Mouse (Mus musculus) erythroblast, embryonic 14.5 days (primary cell): Measurements from ENCODE around the gene Dnaja3. TPM values are rescaled to one million over a fixed set of nuclear protein-coding genes. Genes with fewer than 3 reads are reported as not detected.
A peak's percentile ranks its signal among the peaks of the same experiment; 100 is the strongest.

Experiments
- H3K27me3 ChIP-seq: 2 replicates; pipeline ENCODE4 v1.6.1; 2012; ENCODE audit warnings: inconsistent platforms; ENCODE audit not compliant: control insufficient read depth
- H3K36me3 ChIP-seq: 2 replicates; pipeline ENCODE4 v1.6.1; 2012; ENCODE audit warnings: mild to moderate bottlenecking, inconsistent platforms; ENCODE audit not compliant: control insufficient read depth
- H3K4me1 ChIP-seq: 2 replicates; pipeline ENCODE4 v1.6.1; 2012; ENCODE audit warnings: inconsistent platforms; ENCODE audit not compliant: control insufficient read depth
- H3K4me3 ChIP-seq: replicated peaks from 2 replicates; pipeline ENCODE3; 2012; ENCODE audit warnings: moderate library complexity, mild to moderate bottlenecking, inconsistent platforms
- H3K9me3 ChIP-seq: 2 replicates; pipeline ENCODE4 v1.6.1; 2012; ENCODE audit warnings: low read length, inconsistent platforms, mixed read lengths; ENCODE audit not compliant: control insufficient read depth
- GATA1 ChIP-seq: IDR thresholded peaks from 2 replicates; pipeline ENCODE4 v1.6.1; 2012; ENCODE audit warnings: low read length, inconsistent platforms, mixed read lengths
- TAL1 ChIP-seq: IDR thresholded peaks from 3 replicates; pipeline ENCODE4 v1.6.1; 2012; ENCODE audit warnings: low read length, inconsistent platforms, mixed read lengths
- polyA plus RNA-seq: library from polyadenylated mRNA; stranded (reverse); fragments of >175 nt; gene quantifications from 2 replicates; pipeline ENCODE4 v1.2.3, GENCODE M21; 2012

Gene Dnaja3
- polyA plus RNA-seq, 1 experiment = 0.66 TPM

DNA sequence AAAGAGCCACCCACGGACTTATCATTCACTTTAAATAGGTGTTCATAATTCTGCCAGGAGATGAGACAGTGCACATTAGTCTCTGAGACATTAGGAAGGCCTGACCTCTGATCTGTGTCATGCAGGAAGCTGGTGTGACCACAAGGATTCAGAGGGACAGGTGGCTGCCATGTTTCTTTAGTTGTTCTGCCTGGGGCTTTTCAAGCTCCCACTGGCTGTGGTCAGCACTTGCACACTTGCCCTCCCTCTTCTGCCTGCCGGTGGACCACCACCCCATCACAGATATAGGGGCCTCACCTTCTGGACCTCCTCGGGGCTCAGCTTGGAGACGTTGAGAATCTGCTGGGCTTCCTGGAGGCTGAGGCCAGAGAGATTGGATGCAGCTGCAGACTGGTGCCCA lies 23.0 kb upstream of the Dnaja3 start:
- Histone ChIP-seq H3K4me3 (no peak overlapping the region), H3K4me1 (peaks cover 8% of the 10 kb centered on the region), H3K27me3 (no peaks in the 10 kb centered on the region), H3K36me3 (peaks cover 75% of the 10 kb centered on the region), H3K9me3 (no peaks in the 10 kb centered on the region)
- TF ChIP-seq GATA1 (no peak), TAL1 (no peak)

DNA sequence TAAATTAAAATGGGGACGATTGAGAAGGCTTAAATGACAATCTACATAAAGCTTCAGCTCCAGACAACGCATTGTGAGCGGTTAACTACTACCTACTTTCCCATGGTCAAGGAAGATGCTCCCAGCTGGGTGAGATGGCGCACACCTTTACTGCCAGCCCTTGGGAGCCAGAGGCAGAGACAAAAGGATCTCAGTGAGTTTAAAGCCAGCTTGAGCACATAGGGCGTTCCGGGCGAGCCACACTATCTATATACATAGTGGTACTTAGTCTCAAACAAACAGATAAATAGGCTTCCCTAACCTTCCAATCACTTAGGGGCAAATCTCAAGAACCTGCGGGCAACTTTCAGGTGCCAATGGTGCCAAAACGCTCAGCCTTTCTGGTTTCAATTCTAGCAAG lies 15.7 kb upstream of the Dnaja3 start:
- H3K4me3 ChIP-seq = peak overlapping the region; percentile 81
- H3K27me3 ChIP-seq = no peaks in the 10 kb centered on the region
- H3K9me3 ChIP-seq = no peaks in the 10 kb centered on the region
- H3K4me1 ChIP-seq = peaks cover 52% of the 10 kb centered on the region
- H3K36me3 ChIP-seq = peaks cover 37% of the 10 kb centered on the region
- no peak for TF ChIP-seq GATA1
- no peak for TF ChIP-seq TAL1

DNA sequence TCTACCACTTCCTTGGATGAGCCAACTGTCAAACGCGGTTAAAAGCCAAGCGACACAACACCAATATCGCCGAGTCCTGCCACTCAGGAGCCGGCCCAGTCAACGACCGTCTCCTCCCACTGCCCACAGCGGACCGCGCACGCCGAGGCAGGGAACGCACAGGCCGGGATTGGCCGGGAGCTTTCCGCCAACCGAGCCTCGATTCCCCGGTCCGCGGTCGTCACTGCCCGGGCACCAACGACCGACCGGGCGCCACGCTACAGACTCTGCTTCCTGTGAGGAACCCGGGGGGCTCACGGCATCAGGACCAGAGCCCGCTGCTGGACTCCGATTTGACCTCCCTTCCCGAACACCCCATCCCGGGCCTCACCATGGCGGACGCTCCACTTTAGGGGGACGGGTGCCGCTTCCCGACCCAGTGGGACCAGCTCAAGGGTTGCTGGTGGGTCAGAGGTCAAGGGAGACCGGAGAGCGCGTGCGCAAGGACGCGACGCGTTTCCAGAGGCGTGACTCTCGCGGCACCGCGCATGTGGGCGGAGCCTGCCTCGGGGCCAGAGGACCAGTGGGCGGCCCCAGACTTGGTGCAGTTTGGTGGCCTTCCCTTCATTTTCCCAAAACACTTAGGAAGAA lies 15.2 kb upstream of the Dnaja3 start, which contains the start of gene Pam16:
Gene Pam16 (minus strand): TSS at position 508 of the 630 bp plus-strand sequence.
- Histone ChIP-seq H3K4me3 (peak within 1 kb of the TSS; percentile 81), H3K27me3 (no peaks in the 10 kb centered on the region), H3K36me3 (peaks cover 36% of the 10 kb centered on the region), H3K9me3 (no peaks in the 10 kb centered on the region), H3K4me1 (peaks cover 52% of the 10 kb centered on the region)
- TF ChIP-seq GATA1 = no peak
- TF ChIP-seq TAL1 = no peak

DNA sequence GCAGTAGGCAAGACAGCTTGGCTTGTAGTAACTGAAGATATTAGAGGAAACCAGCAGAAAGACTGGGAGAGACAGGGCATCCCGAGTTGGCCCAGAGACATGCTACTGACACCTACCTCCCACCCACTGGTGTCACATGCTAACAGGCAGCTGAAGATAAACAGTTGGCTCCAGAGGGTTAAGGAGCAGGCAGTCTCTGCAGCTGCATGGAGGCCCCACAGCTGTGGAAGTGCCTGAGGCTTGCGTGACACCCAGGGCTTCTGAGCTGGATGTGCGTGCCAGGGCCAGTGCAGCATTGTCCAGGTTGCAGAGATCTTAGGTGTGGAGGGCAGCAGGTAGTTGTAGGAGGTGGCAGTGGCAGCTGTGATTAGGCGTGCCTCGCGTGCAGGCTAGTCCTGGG lies 12.7 kb upstream of the Dnaja3 start:
- TF ChIP-seq GATA1 (no peak), TAL1 (no peak)
- Histone ChIP-seq H3K4me3 (no peak overlapping the region), H3K27me3 (no peaks in the 10 kb centered on the region), H3K36me3 (peaks cover 36% of the 10 kb centered on the region), H3K9me3 (no peaks in the 10 kb centered on the region), H3K4me1 (peaks cover 41% of the 10 kb centered on the region)

DNA sequence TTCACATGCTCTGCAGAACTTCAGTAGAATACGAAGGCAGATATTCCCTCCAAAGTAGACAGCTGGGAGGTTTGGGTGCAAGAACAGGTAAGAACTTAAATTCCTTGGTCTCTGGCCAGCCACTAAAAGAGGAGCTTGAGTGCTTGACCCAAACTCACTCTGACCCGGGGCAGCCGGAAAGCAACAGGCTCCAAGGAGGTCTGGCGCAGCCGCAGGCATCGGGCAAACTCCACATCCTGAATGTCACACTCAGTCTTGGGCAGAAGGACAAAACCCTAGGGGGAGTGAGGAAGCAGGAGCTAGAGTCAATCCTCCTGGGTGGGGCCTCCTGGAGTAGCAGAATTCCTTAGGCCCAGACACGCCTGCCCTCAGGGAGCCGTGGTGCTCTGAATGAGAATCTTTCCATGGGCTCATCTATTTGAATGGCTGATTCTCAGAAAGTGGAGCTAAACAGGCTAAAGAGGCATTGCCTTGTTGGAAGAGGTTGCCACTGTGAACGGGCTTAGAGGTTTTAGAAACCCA lies 10.8 kb upstream of the Dnaja3 start:
- peaks cover 43% of the 10 kb centered on the region for H3K36me3 ChIP-seq
- no peak for TF ChIP-seq TAL1
- no peak for TF ChIP-seq GATA1

DNA sequence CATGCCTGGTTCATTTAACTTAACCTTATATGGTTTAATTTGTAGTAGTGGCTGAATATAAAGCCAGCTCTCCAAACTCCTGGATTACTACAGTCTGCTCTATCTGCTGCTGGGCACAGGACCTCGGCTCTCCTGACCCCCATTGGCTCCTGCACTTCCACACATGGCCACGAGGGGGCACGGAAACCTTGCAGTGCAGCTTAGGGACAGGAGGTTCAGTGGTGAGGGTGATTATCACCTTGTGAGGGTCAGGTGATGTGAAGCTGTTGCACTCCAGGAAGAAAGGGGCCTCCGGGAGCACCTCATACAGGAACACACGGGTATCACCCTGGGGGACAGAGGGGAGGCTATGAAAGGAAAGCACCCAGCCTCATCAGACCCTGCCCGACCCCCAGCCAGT lies 9.8 kb upstream of the Dnaja3 start:
- Histone ChIP-seq H3K36me3 (peaks cover 53% of the 10 kb centered on the region), H3K27me3 (no peaks in the 10 kb centered on the region), H3K4me3 (no peak overlapping the region), H3K9me3 (no peaks in the 10 kb centered on the region), H3K4me1 (peaks cover 15% of the 10 kb centered on the region)
- TF ChIP-seq TAL1 (no peak), GATA1 (no peak)

More for the DNA sequence above, 10.8 kb upstream of the Dnaja3 start:
- no peaks in the 10 kb centered on the region for H3K9me3 ChIP-seq
- peaks cover 24% of the 10 kb centered on the region for H3K4me1 ChIP-seq
- H3K4me3 ChIP-seq = no peak overlapping the region
- no peaks in the 10 kb centered on the region for H3K27me3 ChIP-seq

DNA sequence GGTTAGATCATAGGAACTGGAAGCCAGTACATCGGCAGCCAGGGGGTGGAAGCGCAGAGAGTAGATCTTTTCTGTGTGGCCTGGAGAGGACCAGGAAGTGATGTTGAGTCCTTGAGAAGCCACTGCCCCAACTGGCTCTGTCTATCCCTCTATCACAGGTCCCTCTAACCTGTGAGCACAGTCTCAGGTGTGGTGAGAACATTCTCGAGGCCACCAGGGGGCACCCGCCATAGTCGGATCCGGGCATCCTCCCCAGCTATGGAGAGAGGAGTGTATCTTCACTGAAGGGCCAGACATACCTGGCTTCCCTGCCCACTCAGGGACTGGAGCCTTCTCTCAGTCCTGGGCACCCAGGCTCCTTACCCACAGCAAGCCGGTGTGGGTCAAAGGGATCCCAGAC lies 7.7 kb upstream of the Dnaja3 start:
- peaks cover 24% of the 10 kb centered on the region for H3K4me1 ChIP-seq
- H3K36me3 ChIP-seq = peaks cover 49% of the 10 kb centered on the region
- H3K4me3 ChIP-seq = no peak overlapping the region
- H3K27me3 ChIP-seq = no peaks in the 10 kb centered on the region
- H3K9me3 ChIP-seq = no peaks in the 10 kb centered on the region
- TF ChIP-seq TAL1 = no peak
- TF ChIP-seq GATA1 = no peak

DNA sequence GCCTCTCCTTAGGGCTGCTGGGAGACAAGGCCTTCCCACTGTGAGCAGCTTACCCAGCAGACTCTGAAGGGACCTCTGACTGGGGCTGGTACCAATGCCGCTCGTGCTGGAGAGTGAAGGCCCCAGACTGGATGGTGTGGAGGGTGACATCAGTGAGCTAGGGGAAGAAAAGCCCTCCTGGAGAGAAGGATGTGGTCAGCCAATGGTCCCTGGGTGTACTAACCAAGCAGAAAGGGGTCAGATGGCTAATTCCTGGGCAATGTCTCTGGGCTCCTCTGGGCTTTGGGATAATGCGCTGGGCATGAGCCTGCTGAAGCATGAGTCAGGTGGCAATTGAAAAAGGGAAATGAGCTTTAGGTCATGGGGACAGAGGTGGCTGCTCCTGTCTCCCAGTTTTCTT lies 6.1 kb upstream of the Dnaja3 start:
- peaks cover 24% of the 10 kb centered on the region for H3K4me1 ChIP-seq
- H3K36me3 ChIP-seq = peaks cover 44% of the 10 kb centered on the region
- H3K4me3 ChIP-seq = no peak overlapping the region
- TF ChIP-seq GATA1 (no peak), TAL1 (no peak)
- H3K9me3 ChIP-seq = no peaks in the 10 kb centered on the region
- no peaks in the 10 kb centered on the region for H3K27me3 ChIP-seq

DNA sequence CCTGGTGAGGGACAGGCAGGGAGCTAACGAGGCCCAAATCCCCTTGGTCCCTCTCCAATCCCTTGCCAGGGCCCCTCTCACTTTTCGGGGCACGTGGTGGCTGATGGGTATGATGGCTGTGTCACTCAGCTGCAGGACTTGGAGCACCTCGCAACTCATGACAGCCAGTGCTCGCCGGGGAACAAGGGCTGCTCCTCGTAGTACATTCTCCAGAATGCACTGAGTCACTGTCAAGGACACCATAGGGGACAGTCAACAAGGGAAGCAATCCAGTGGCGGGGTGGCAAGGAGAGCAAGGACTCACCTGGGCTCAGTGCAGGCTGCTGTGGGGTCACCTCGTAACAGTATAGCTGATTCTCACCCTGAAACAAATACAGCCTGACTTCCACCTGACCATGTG lies 5.1 kb upstream of the Dnaja3 start:
- Histone ChIP-seq H3K36me3 (peaks cover 44% of the 10 kb centered on the region), H3K9me3 (no peaks in the 10 kb centered on the region), H3K4me3 (no peak overlapping the region), H3K4me1 (peaks cover 33% of the 10 kb centered on the region), H3K27me3 (no peaks in the 10 kb centered on the region)
- TF ChIP-seq GATA1 (no peak), TAL1 (no peak)
